Comparison of ENCODE assay signal across 8 mouse cellular contexts in the genomic region with DNA sequence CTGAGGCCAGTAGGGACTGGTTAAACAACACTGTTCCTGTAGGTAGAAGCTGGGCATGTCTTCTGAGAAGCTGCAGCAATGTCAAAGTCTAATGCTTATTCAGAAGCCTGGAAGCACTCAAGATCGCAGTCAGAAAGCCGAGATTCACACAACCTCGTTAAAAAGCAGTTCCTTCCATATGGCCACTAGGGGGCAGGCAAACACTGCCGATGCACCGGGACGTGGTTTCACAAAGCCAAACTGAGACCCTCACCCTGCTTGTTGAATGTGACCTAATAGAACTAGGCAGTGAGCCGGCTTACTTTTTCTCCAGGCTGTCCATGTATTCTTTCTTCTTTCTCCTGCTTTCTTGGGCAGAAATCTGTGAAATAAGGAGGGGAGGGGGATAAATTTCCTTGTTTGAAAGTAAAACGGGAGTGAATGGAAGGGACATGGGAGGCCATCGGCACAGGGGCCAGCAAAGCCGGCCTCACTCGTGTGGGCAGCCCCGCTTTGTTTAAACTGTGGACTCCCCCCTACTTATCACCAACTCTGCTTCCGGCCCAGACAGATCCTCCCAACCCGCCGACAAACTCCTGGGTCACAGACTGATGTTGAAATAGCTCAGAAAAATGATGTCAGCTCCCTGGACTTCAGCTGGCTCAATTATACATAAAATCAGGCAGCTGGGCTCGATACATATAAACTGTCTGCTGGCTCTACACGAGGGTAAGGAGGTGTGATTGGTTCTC. TPM values are rescaled to one million over a fixed set of nuclear protein-coding genes. Genes with fewer than 3 reads are reported as not detected.
A peak's percentile ranks its signal among the peaks of the same experiment; 100 is the strongest.
DNase-seq lines count a peak whose midpoint lies in the region; ATAC-seq and TF ChIP-seq lines count a peak whose summit lies in the region.

No protein-coding gene starts in this region.

- TF ChIP-seq POLR2A in myocyte (IDR thresholded peaks at IDR 0.05; ENCODE audit: insufficient read length, low read depth): no peak

- peak; percentile 63 for DNase-seq in A20 (ENCODE audit: low read depth, low spot score)
- peak; percentile 68 for DNase-seq in adrenal gland, postnatal 25 days
- peak; percentile 94 for DNase-seq in embryonic facial prominence, embryonic 11.5 days (ENCODE audit: low spot score)
- DNase-seq in heart, embryonic 10.5 days (ENCODE audit: low spot score): peak; percentile 93
- peak; percentile 62 to 65 for DNase-seq in kidney, adult 8-10 months
- DNase-seq in liver: peak; percentile 69
- DNase-seq in splenic B cell, adult 2 months (ENCODE audit: low read depth, low spot score): peak; percentile 72

- H3K4me1 ChIP-seq in embryonic facial prominence, embryonic 11.5 days (ENCODE audit: control insufficient read depth, insufficient read depth, low read length): no peaks in the 10 kb centered on the region
- H3K4me1 ChIP-seq in heart, embryonic 10.5 days: peaks cover 23% of the 10 kb centered on the region

- no peaks in the 10 kb centered on the region for H3K36me3 ChIP-seq in embryonic facial prominence, embryonic 11.5 days (replicated peaks; ENCODE audit: control insufficient read depth, insufficient read depth, low read depth, low read length)
- H3K36me3 ChIP-seq in heart, embryonic 10.5 days: peaks cover 73% of the 10 kb centered on the region
- H3K36me3 ChIP-seq in myocyte (ENCODE audit: control insufficient read depth, insufficient read depth): no peaks in the 10 kb centered on the region
- H3K36me3 ChIP-seq in splenic B cell, adult 2 months (ENCODE audit: control insufficient read depth, insufficient read depth, low read length, poor library complexity, severe bottlenecking): no peaks in the 10 kb centered on the region

- H3K79me2 ChIP-seq in myocyte (ENCODE audit: control insufficient read depth, insufficient read depth): no peaks in the 10 kb centered on the region

- WGBS in embryonic facial prominence, embryonic 11.5 days: 28% methylated on average over 17 of the region's 17 CpGs
- WGBS in heart, embryonic 10.5 days: 22% methylated on average over 17 of the region's 17 CpGs

- no peak overlapping the region for H3ac ChIP-seq in myocyte (ENCODE audit: control insufficient read depth, insufficient read length)

- H3K4me3 ChIP-seq in embryonic facial prominence, embryonic 11.5 days (ENCODE audit: low read depth, low read length): no peak overlapping the region
- H3K4me3 ChIP-seq in heart, embryonic 10.5 days: no peak overlapping the region
- H3K4me3 ChIP-seq in myocyte: no peak overlapping the region

- H3K9ac ChIP-seq in embryonic facial prominence, embryonic 11.5 days (replicated peaks; ENCODE audit: low read length): no peak overlapping the region

- no peak; the same call in 1 of the 2 replicates for ATAC-seq in embryonic facial prominence, embryonic 11.5 days (replicated peaks; ENCODE audit: insufficient number of reproducible peaks, low FRiP score, low TSS enrichment, low read depth)

- H3K4me2 ChIP-seq in embryonic facial prominence, embryonic 11.5 days (ENCODE audit: low read depth, low read length): no peak overlapping the region
- peak overlapping the region; percentile 62 for H3K4me2 ChIP-seq in myocyte (ENCODE audit: low read depth)

- H3K9me3 ChIP-seq in embryonic facial prominence, embryonic 11.5 days (replicated peaks; ENCODE audit: control insufficient read depth, low read length): no peaks in the 10 kb centered on the region
- no peaks in the 10 kb centered on the region for H3K9me3 ChIP-seq in heart, embryonic 10.5 days

- no peaks in the 10 kb centered on the region for H3K27me3 ChIP-seq in embryonic facial prominence, embryonic 11.5 days (ENCODE audit: control insufficient read depth, insufficient read depth, low read length)
- H3K27me3 ChIP-seq in heart, embryonic 10.5 days (ENCODE audit: insufficient read depth, poor library complexity, severe bottlenecking): no peaks in the 10 kb centered on the region
- H3K27me3 ChIP-seq in myocyte (ENCODE audit: control insufficient read depth, insufficient read depth, insufficient read length): no peaks in the 10 kb centered on the region
- no peaks in the 10 kb centered on the region for H3K27me3 ChIP-seq in splenic B cell, adult 2 months (ENCODE audit: control insufficient read depth, insufficient read depth, low read length, poor library complexity, severe bottlenecking)

- no peak overlapping the region; the same call in 1 of the 2 replicates for H3K27ac ChIP-seq in embryonic facial prominence, embryonic 11.5 days (replicated peaks; ENCODE audit: low read depth, low read length)
- H3K27ac ChIP-seq in heart, embryonic 10.5 days: peak overlapping the region; percentile 79

TF ChIP-seq in myocyte, 11 proteins besides CTCF, POLR2A, EP300 and RAD21:
- TF ChIP-seq POLR2AphosphoS2 (IDR thresholded peaks at IDR 0.05; ENCODE audit: insufficient read length, low read depth): no peak
- peak; percentile 64; the same call in 1 of the 2 replicates for TF ChIP-seq CEBPB (IDR thresholded peaks at IDR 0.05; ENCODE audit: insufficient read depth, poor library complexity, severe bottlenecking)

RNA-seq across cellular contexts. Expression of gene Dgki, which starts 54.6 kb away (rescaled TPM):
- total RNA-seq in adrenal gland, postnatal 25 days (2021): 2.0 and 2.8 TPM in 2 replicates
- 0.99 and 1.0 TPM in 2 replicates for polyA plus RNA-seq in embryonic facial prominence, embryonic 11.5 days (2014; fragmentation: Nextera tagmentation; extraction: Ambion mirVana)
- 0.68 and 0.85 TPM in 2 replicates for polyA plus RNA-seq in heart, embryonic 10.5 days (2016; fragmentation: Nextera tagmentation; extraction: Ambion mirVana)
- 0.02 TPM for polyA plus RNA-seq in myocyte (2012; fragmentation: generic; extraction: Trizol)
